ENCODE assay signal across 8 mouse cellular contexts in the genomic region with DNA sequence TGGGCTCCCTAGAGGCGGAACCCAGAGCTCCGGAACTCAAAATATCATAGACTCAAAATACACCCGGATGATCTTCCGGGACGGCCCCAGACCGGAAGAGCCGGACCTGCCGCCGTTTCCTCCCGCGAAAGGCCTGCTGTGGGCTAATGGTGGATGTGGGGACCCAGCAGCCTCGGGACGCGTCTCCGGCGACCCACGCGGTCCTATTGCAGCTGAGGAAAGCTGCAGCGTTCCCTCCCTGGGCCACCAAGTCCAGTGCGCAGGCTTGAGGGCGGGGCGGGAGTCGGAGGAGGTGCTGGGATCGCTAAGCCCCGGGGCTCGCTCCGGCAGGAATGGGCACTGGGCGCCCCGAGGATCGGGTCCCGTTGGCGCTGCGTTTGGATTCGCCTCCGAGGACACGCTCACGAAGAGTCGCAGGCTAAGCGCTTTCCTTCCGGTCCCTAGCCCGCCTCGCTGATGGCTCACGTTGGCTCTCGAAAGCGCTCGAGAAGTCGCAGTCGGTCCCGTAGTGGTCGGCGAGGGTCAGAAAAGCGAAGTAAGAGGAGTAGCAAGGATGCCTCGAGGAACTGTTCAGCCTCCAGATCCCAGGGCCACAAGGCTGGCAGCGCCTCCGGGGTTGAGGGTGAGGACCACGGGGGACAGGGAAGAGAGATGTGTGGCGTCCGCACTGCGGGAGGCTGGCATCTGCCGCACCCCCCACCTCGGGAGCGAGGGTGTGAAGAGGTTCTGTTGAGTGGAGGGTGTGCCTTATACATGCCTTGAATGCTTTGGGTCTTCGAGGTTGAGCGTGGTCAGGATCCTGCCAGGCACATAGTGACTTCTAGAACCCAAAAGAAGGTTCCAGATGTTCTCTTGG. TPM values are rescaled to one million over a fixed set of nuclear protein-coding genes. Genes with fewer than 3 reads are reported as not detected.
DNase-seq lines count a peak whose midpoint lies in the region; ATAC-seq and TF ChIP-seq lines count a peak whose summit lies in the region.

Gene Arl6ip4, plus strand, starts transcription at position 100 of the 856 bp plus-strand sequence.

- no peak for DNase-seq in Patski (ENCODE audit: low read depth, low spot score)
- peak; percentile 85 to 91 for DNase-seq in cerebellum, postnatal 10 days
- DNase-seq in frontal cortex, postnatal 25 days (ENCODE audit: low spot score in 2 of 2) = peak; percentile 71 to 79
- DNase-seq in left cerebral cortex, adult 11 months (ENCODE audit: low spot score) = peak; percentile 68
- peak; percentile 82 to 87 for DNase-seq in lung, postnatal 4 days
- DNase-seq in retina, postnatal 7 days (ENCODE audit: low read depth, low spot score) = peak; percentile 77
- DNase-seq in urinary bladder, adult 2 months (ENCODE audit: low spot score) = peak; percentile 70

- H3K9me3 ChIP-seq in hindbrain, embryonic 13.5 days = no peaks in the 10 kb centered on the region

- H3K27ac ChIP-seq in hindbrain, embryonic 13.5 days = peak within 1 kb of the TSS; percentile 89

- H3K4me1 ChIP-seq in hindbrain, embryonic 13.5 days (replicated peaks) = peaks cover 58% of the 10 kb centered on the region

- ATAC-seq in Patski = no peak
- 0 out of 2 replicates have a peak, but pooled peaks have one; percentile 6 for ATAC-seq in hindbrain, embryonic 13.5 days (ENCODE audit: low FRiP score)

- H3K4me2 ChIP-seq in hindbrain, embryonic 13.5 days = peak within 1 kb of the TSS; percentile 99

- H3K27me3 ChIP-seq in Patski = no peaks in the 10 kb centered on the region
- H3K27me3 ChIP-seq in hindbrain, embryonic 13.5 days = no peaks in the 10 kb centered on the region

- CTCF ChIA-PET in Patski (lab: Charles Lee) = no interaction called here

- peak within 1 kb of the TSS; percentile 83 for H3K4me3 ChIP-seq in hindbrain, embryonic 13.5 days

- H3K9ac ChIP-seq in hindbrain, embryonic 13.5 days = peak within 1 kb of the TSS; percentile 95

- peaks cover 54% of the 10 kb centered on the region for H3K36me3 ChIP-seq in hindbrain, embryonic 13.5 days

- 1% methylated on average over 64 of the region's 64 CpGs for WGBS in hindbrain, embryonic 13.5 days

- POLR2A ChIA-PET in Patski (lab: Charles Lee) = no interaction called here

- in situ Hi-C loops in Patski (cut with MboI; ENCODE audit: low pct_unique_long_range_greater_than_20kb) = no loop called here

- TF ChIP-seq CTCF in Patski (IDR thresholded peaks at IDR 0.05) = no peak

RNA-seq across cellular contexts. Expression of gene Arl6ip4, which starts in this region (rescaled TPM):
- polyA plus RNA-seq in Patski (2021) = 89.3 TPM
- polyA plus RNA-seq in hindbrain, embryonic 13.5 days (2015; fragmentation: Nextera tagmentation; extraction: Ambion mirVana) = 71.7 and 75.1 TPM in 2 replicates
- polyA plus RNA-seq in urinary bladder, adult 2 months (2012; rRNA removed) = 62.5 and 67.0 TPM in 2 replicates
